ENCODE assay signal across 26 mouse cellular contexts in the genomic region with DNA sequence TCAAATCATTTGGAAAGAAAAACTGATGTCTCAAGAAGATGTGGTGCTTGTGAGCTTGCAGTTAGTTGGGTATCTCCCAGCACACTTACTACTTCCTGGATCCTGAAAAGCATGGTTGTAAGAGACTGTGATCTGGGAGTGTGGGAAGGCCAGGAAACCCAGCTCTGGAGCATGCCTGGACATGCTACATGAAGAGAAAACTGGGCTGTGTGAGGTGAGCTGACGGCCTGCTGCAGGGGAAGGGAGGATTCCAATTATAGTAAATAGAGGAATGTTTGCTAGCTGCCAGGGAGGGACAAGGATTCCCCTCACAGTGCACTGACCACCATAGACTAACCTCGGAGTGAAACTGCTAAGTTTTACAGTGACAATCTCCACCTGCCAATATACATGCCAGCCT.
DNase-seq lines count a peak whose midpoint lies in the region; ATAC-seq and TF ChIP-seq lines count a peak whose summit lies in the region.
"Had no signal": no experiment of that assay in that cellular context is flagged by ENCODE, and none has a peak within 500 bp of the region (broad histone marks: within the 10 kb centered on the region; RNA-seq: fewer than 3 reads in every experiment).

No protein-coding gene starts in this region.

- peaks cover 40% of the 10 kb centered on the region; the same call in 1 of the 2 replicates for H3K4me1 ChIP-seq in heart, embryonic 10.5 days
- no peaks in the 10 kb centered on the region for H3K4me1 ChIP-seq in kidney, postnatal 0 days (replicated peaks; ENCODE audit: insufficient read depth, low read length)
- H3K4me1 ChIP-seq in brown adipose tissue, adult 24 weeks (ENCODE audit: control insufficient read depth, insufficient read depth, insufficient read length, low read length), result peaks cover 9% of the 10 kb centered on the region
- H3K4me1 ChIP-seq: liver, embryonic 12.5 days; neural tube, embryonic 15.5 days; stomach, embryonic 15.5 days had no signal

- no peaks in the 10 kb centered on the region for H3K27me3 ChIP-seq in heart, embryonic 10.5 days (ENCODE audit: insufficient read depth, poor library complexity, severe bottlenecking)
- no peaks in the 10 kb centered on the region for H3K27me3 ChIP-seq in kidney, postnatal 0 days (ENCODE audit: insufficient read depth, low read length)
- H3K27me3 ChIP-seq: CH12.LX; embryonic facial prominence, embryonic 15.5 days; hindbrain, embryonic 15.5 days; limb, embryonic 13.5 days; liver, embryonic 12.5 days; neural tube, embryonic 15.5 days; stomach, embryonic 15.5 days had no signal

- no peak for TF ChIP-seq CTCF in kidney, postnatal 0 days (IDR thresholded peaks at IDR 0.05; ENCODE audit: low read depth)

- ATAC-seq in kidney, postnatal 0 days (replicated peaks; ENCODE audit: low FRiP score, low read depth), result no peak
- ATAC-seq: liver, embryonic 12.5 days had no signal

- H3K9me3 ChIP-seq in heart, embryonic 10.5 days, result no peaks in the 10 kb centered on the region
- H3K9me3 ChIP-seq in kidney, postnatal 0 days (replicated peaks; ENCODE audit: low read length), result no peaks in the 10 kb centered on the region
- H3K9me3 ChIP-seq: embryonic facial prominence, embryonic 15.5 days; hindbrain, embryonic 15.5 days; limb, embryonic 13.5 days; liver, embryonic 12.5 days; neural tube, embryonic 15.5 days; stomach, embryonic 15.5 days had no signal

- 21% methylated on average over 2 of the region's 2 CpGs for WGBS in heart, embryonic 10.5 days
- 35% methylated on average over 2 of the region's 2 CpGs for WGBS in kidney, postnatal 0 days

- 0 out of 2 replicates have a peak overlapping the region, but pooled peaks have one; percentile 0 for H3K27ac ChIP-seq in heart, embryonic 10.5 days
- H3K27ac ChIP-seq in kidney, postnatal 0 days, result no peak overlapping the region
- peak overlapping the region; percentile 26; the same call in 1 of the 2 replicates for H3K27ac ChIP-seq in brown adipose tissue, adult 24 weeks (replicated peaks; ENCODE audit: low read depth, low read length)
- H3K27ac ChIP-seq: hindbrain, embryonic 15.5 days; limb, embryonic 13.5 days; liver, embryonic 12.5 days; neural tube, embryonic 15.5 days; stomach, embryonic 15.5 days had no signal

- no peak overlapping the region for H3K4me3 ChIP-seq in heart, embryonic 10.5 days
- H3K4me3 ChIP-seq in kidney, postnatal 0 days (replicated peaks; ENCODE audit: low read depth, low read length), result no peak overlapping the region
- no peak overlapping the region for H3K4me3 ChIP-seq in brown adipose tissue, adult 24 weeks (ENCODE audit: insufficient read depth, low read depth, low read length)
- H3K4me3 ChIP-seq: embryonic facial prominence, embryonic 15.5 days; hindbrain, embryonic 15.5 days; layer of hippocampus, adult 2 months; limb, embryonic 13.5 days; liver, embryonic 12.5 days; neural tube, embryonic 15.5 days; stomach, embryonic 15.5 days had no signal

- H3K9ac ChIP-seq in kidney, postnatal 0 days (ENCODE audit: low read depth, low read length), result no peak overlapping the region
- H3K9ac ChIP-seq: embryonic facial prominence, embryonic 15.5 days; hindbrain, embryonic 15.5 days; limb, embryonic 13.5 days; liver, embryonic 12.5 days; neural tube, embryonic 15.5 days; stomach, embryonic 15.5 days had no signal

- intact Hi-C loops in heart, postnatal 10 days (cut with DNase I), result no loop called here

- DNase-seq in heart, embryonic 10.5 days (ENCODE audit: low spot score), result no peak
- DNase-seq in heart, postnatal 10 days, result no peak
- peak; percentile 16 for DNase-seq in kidney, postnatal 0 days (ENCODE audit: low spot score)
- DNase-seq in kidney, adult 8-10 months, result no peak
- DNase-seq in layer of hippocampus, adult 8-10 months (ENCODE audit: low spot score in 2 of 2), result no peak
- DNase-seq in kidney, adult 11 months, result no peak
- DNase-seq: adrenal gland, postnatal 25 days; B cell, adult 2 months; cerebellum, adult 9-10 months; kidney, adult 9 months; kidney, postnatal 25 days; layer of hippocampus, postnatal 36 days; lung, adult 18-20 months; lung, postnatal 10 days; right cerebral cortex, postnatal 4 days; thymus, postnatal 36 days had no signal

- H3K4me2 ChIP-seq in kidney, postnatal 0 days (ENCODE audit: low read length), result no peak overlapping the region
- H3K4me2 ChIP-seq: embryonic facial prominence, embryonic 15.5 days; hindbrain, embryonic 15.5 days; limb, embryonic 13.5 days; liver, embryonic 12.5 days; midbrain, embryonic 11.5 days; neural tube, embryonic 15.5 days; stomach, embryonic 15.5 days had no signal

- H3K36me3 ChIP-seq in heart, embryonic 10.5 days, result peaks cover 8% of the 10 kb centered on the region; the same call in 1 of the 2 replicates
- 0 out of 2 replicates have a peak, but pooled peaks cover 8% of the 10 kb centered on the region for H3K36me3 ChIP-seq in kidney, postnatal 0 days (ENCODE audit: insufficient read depth, low read length)
- H3K36me3 ChIP-seq: stomach, embryonic 15.5 days had no signal
